In genomic region chr13:22019934-22020835, GRCm38 (mm10) we compare ENCODE assay signal across 8 mouse cellular contexts. TPM values are rescaled to one million over a fixed set of nuclear protein-coding genes. Genes with fewer than 3 reads are reported as not detected.
A peak's percentile ranks its signal among the peaks of the same experiment; 100 is the strongest.
DNase-seq lines count a peak whose midpoint lies in the region; ATAC-seq and TF ChIP-seq lines count a peak whose summit lies in the region.

No protein-coding gene starts in this region.

- no peaks in the 10 kb centered on the region for H3K4me1 ChIP-seq in lung, postnatal 0 days (ENCODE audit: insufficient read depth, low read depth, low read length)
- peaks cover 8% of the 10 kb centered on the region; the same call in 1 of the 2 replicates for H3K4me1 ChIP-seq in embryonic facial prominence, embryonic 15.5 days
- H3K4me1 ChIP-seq in intestine, embryonic 14.5 days (replicated peaks; ENCODE audit: control insufficient read depth, insufficient read depth, low read length) = 0 out of 2 replicates have a peak, but pooled peaks cover 3% of the 10 kb centered on the region
- peaks cover 22% of the 10 kb centered on the region for H3K4me1 ChIP-seq in midbrain, embryonic 13.5 days (replicated peaks)

- no peaks in the 10 kb centered on the region for H3K9me3 ChIP-seq in lung, postnatal 0 days (ENCODE audit: low read length)
- no peaks in the 10 kb centered on the region for H3K9me3 ChIP-seq in embryonic facial prominence, embryonic 15.5 days (replicated peaks)
- no peaks in the 10 kb centered on the region for H3K9me3 ChIP-seq in intestine, embryonic 14.5 days (ENCODE audit: control insufficient read depth, low read length)
- H3K9me3 ChIP-seq in midbrain, embryonic 13.5 days = no peaks in the 10 kb centered on the region

- no peak for TF ChIP-seq EP300 in lung, postnatal 0 days (IDR thresholded peaks at IDR 0.05)

- H3K4me3 ChIP-seq in lung, postnatal 0 days (ENCODE audit: low read depth, low read length) = peak overlapping the region; percentile 51
- H3K4me3 ChIP-seq in embryonic facial prominence, embryonic 15.5 days (replicated peaks) = peak overlapping the region; percentile 51
- peak overlapping the region; percentile 63 for H3K4me3 ChIP-seq in intestine, embryonic 14.5 days (ENCODE audit: low read depth, low read length)
- H3K4me3 ChIP-seq in midbrain, embryonic 13.5 days (replicated peaks) = peak overlapping the region; percentile 43

- H3K4me2 ChIP-seq in lung, postnatal 0 days (replicated peaks; ENCODE audit: low read depth, low read length) = peak overlapping the region; percentile 76
- H3K4me2 ChIP-seq in embryonic facial prominence, embryonic 15.5 days (replicated peaks) = peak overlapping the region; percentile 70
- H3K4me2 ChIP-seq in intestine, embryonic 14.5 days (ENCODE audit: low read length) = peak overlapping the region; percentile 86
- peak overlapping the region; percentile 58 for H3K4me2 ChIP-seq in midbrain, embryonic 13.5 days (replicated peaks)

- no peak overlapping the region for H3K27ac ChIP-seq in lung, postnatal 0 days (ENCODE audit: low read length)
- no peak overlapping the region for H3K27ac ChIP-seq in embryonic facial prominence, embryonic 15.5 days (replicated peaks)
- H3K27ac ChIP-seq in intestine, embryonic 14.5 days (ENCODE audit: low read depth) = no peak overlapping the region
- no peak overlapping the region for H3K27ac ChIP-seq in midbrain, embryonic 13.5 days

- peak; percentile 39; the same call in 1 of the 2 replicates for ATAC-seq in lung, postnatal 0 days
- no peak for ATAC-seq in embryonic facial prominence, embryonic 15.5 days (ENCODE audit: insufficient number of reproducible peaks, low FRiP score, low TSS enrichment, low read depth)
- no peak; the same call in none of the 2 replicates for ATAC-seq in intestine, embryonic 14.5 days (replicated peaks; ENCODE audit: low FRiP score, low TSS enrichment, low read depth)
- no peak for ATAC-seq in midbrain, embryonic 13.5 days

- H3K9ac ChIP-seq in lung, postnatal 0 days (replicated peaks; ENCODE audit: low read depth) = peak overlapping the region; percentile 26; the same call in 1 of the 2 replicates
- H3K9ac ChIP-seq in embryonic facial prominence, embryonic 15.5 days = peak overlapping the region; percentile 21
- H3K9ac ChIP-seq in intestine, embryonic 14.5 days (ENCODE audit: low read length) = peak overlapping the region; percentile 53
- 0 out of 2 replicates have a peak overlapping the region, but pooled peaks have one; percentile 29 for H3K9ac ChIP-seq in midbrain, embryonic 13.5 days (replicated peaks)

- TF ChIP-seq CTCF in lung, postnatal 0 days (IDR thresholded peaks at IDR 0.05) = no peak

- no peaks in the 10 kb centered on the region for H3K36me3 ChIP-seq in lung, postnatal 0 days (ENCODE audit: insufficient read depth, low read length)
- H3K36me3 ChIP-seq in embryonic facial prominence, embryonic 15.5 days = no peaks in the 10 kb centered on the region
- H3K36me3 ChIP-seq in intestine, embryonic 14.5 days (ENCODE audit: control insufficient read depth, insufficient read depth, low read length) = no peaks in the 10 kb centered on the region
- no peaks in the 10 kb centered on the region for H3K36me3 ChIP-seq in midbrain, embryonic 13.5 days

- peak; percentile 58 for DNase-seq in lung, postnatal 0 days (ENCODE audit: low spot score)
- no peak for DNase-seq in lung, postnatal 10 days
- peak; percentile 72 for DNase-seq in intestine, embryonic 14.5 days (ENCODE audit: low spot score)
- DNase-seq in yolk sac, embryonic 10.5 days (ENCODE audit: low spot score) = peak; percentile 40
- no peak for DNase-seq in layer of hippocampus, adult 9-10 months (ENCODE audit: low spot score)
- no peak for DNase-seq in left cerebral cortex, postnatal 10 days (ENCODE audit: extremely low spot score in 1 of 2, low spot score in 2 of 2)

- intact Hi-C loops in left cerebral cortex, postnatal 10 days (cut with DNase I) = loop anchor here (5.0 to 10.0 kb wide), 3 partner anchors 88 to 1415 kb away; partner anchors contain the start of genes Hist1h2ai, Hist1h2bl and Hist1h3h

- H3K27me3 ChIP-seq in lung, postnatal 0 days (replicated peaks; ENCODE audit: insufficient read depth, low read length) = peaks cover 3% of the 10 kb centered on the region
- peaks cover 36% of the 10 kb centered on the region for H3K27me3 ChIP-seq in embryonic facial prominence, embryonic 15.5 days
- peaks cover 15% of the 10 kb centered on the region for H3K27me3 ChIP-seq in intestine, embryonic 14.5 days (replicated peaks; ENCODE audit: control insufficient read depth, insufficient read depth, low read length)
- H3K27me3 ChIP-seq in midbrain, embryonic 13.5 days = peaks cover 58% of the 10 kb centered on the region

- WGBS in lung, postnatal 0 days = under 1% methylated on average over 44 of the region's 44 CpGs
- under 1% methylated on average over 44 of the region's 44 CpGs for WGBS in embryonic facial prominence, embryonic 15.5 days
- WGBS in intestine, embryonic 14.5 days = under 1% methylated on average over 44 of the region's 44 CpGs
- WGBS in midbrain, embryonic 13.5 days = under 1% methylated on average over 44 of the region's 44 CpGs

RNA-seq across cellular contexts. Expression of gene Prss16, which starts 10.6 kb away (rescaled TPM):
- polyA plus RNA-seq in lung, postnatal 0 days (2015; fragmentation: Nextera tagmentation; extraction: Ambion mirVana) = 0.62 and 1.1 TPM in 2 replicates
- 1.2 and 1.8 TPM in 2 replicates for polyA plus RNA-seq in embryonic facial prominence, embryonic 15.5 days (2015; fragmentation: Nextera tagmentation; extraction: Ambion mirVana)
- 0.46 and 1.1 TPM in 2 replicates for polyA plus RNA-seq in intestine, embryonic 14.5 days (2014; fragmentation: Nextera tagmentation; extraction: Ambion mirVana)
- polyA plus RNA-seq in midbrain, embryonic 13.5 days (2015; fragmentation: Nextera tagmentation; extraction: Ambion mirVana) = not detected in 2 replicates
- under 1 TPM in 1 of 2 experiments, not detected in 1; 0.55 TPM for total RNA-seq in left cerebral cortex, postnatal 10 days (2021)

RNA-seq across cellular contexts. Expression of gene Hist1h2ah, which starts 15.2 kb away (rescaled TPM):
- 4.2 and 5.2 TPM in 2 replicates for polyA plus RNA-seq in lung, postnatal 0 days (2015; fragmentation: Nextera tagmentation; extraction: Ambion mirVana)
- 2.8 and 17.2 TPM in 2 replicates for polyA plus RNA-seq in embryonic facial prominence, embryonic 15.5 days (2015; fragmentation: Nextera tagmentation; extraction: Ambion mirVana)
- 11.8 and 19.7 TPM in 2 replicates for polyA plus RNA-seq in intestine, embryonic 14.5 days (2014; fragmentation: Nextera tagmentation; extraction: Ambion mirVana)
- 6.2 TPM in 1 of 2 replicates, not detected in the other for polyA plus RNA-seq in midbrain, embryonic 13.5 days (2015; fragmentation: Nextera tagmentation; extraction: Ambion mirVana)
- 10 to 100 TPM; 37.9 to 54.9 TPM for total RNA-seq in left cerebral cortex, postnatal 10 days (2021)

RNA-seq across cellular contexts. Expression of gene Hist1h2bk, which starts 15.5 kb away (rescaled TPM):
- polyA plus RNA-seq in lung, postnatal 0 days (2015; fragmentation: Nextera tagmentation; extraction: Ambion mirVana) = 0.45 and 0.81 TPM in 2 replicates
- polyA plus RNA-seq in embryonic facial prominence, embryonic 15.5 days (2015; fragmentation: Nextera tagmentation; extraction: Ambion mirVana) = 3.1 and 4.0 TPM in 2 replicates
- polyA plus RNA-seq in intestine, embryonic 14.5 days (2014; fragmentation: Nextera tagmentation; extraction: Ambion mirVana) = 5.2 and 7.5 TPM in 2 replicates
- 4.0 and 5.5 TPM in 2 replicates for polyA plus RNA-seq in midbrain, embryonic 13.5 days (2015; fragmentation: Nextera tagmentation; extraction: Ambion mirVana)
- 10 to 100 TPM; 38.0 to 50.2 TPM for total RNA-seq in left cerebral cortex, postnatal 10 days (2021)

RNA-seq across cellular contexts. Expression of gene Hist1h4i, which starts 21.0 kb away (rescaled TPM):
- 4.1 and 4.6 TPM in 2 replicates for polyA plus RNA-seq in lung, postnatal 0 days (2015; fragmentation: Nextera tagmentation; extraction: Ambion mirVana)
- polyA plus RNA-seq in embryonic facial prominence, embryonic 15.5 days (2015; fragmentation: Nextera tagmentation; extraction: Ambion mirVana) = 17.5 and 20.6 TPM in 2 replicates
- 18.9 and 19.6 TPM in 2 replicates for polyA plus RNA-seq in intestine, embryonic 14.5 days (2014; fragmentation: Nextera tagmentation; extraction: Ambion mirVana)
- polyA plus RNA-seq in midbrain, embryonic 13.5 days (2015; fragmentation: Nextera tagmentation; extraction: Ambion mirVana) = 18.1 and 20.1 TPM in 2 replicates
- 10 to 100 TPM; 45.9 to 47.6 TPM for total RNA-seq in left cerebral cortex, postnatal 10 days (2021)

RNA-seq across cellular contexts. Expression of gene Hist1h2ag, which starts 22.6 kb away (rescaled TPM):
- polyA plus RNA-seq in lung, postnatal 0 days (2015; fragmentation: Nextera tagmentation; extraction: Ambion mirVana) = 2.7 TPM in 1 of 2 replicates, not detected in the other
- polyA plus RNA-seq in embryonic facial prominence, embryonic 15.5 days (2015; fragmentation: Nextera tagmentation; extraction: Ambion mirVana) = 33.6 and 33.8 TPM in 2 replicates
- polyA plus RNA-seq in intestine, embryonic 14.5 days (2014; fragmentation: Nextera tagmentation; extraction: Ambion mirVana) = 47.9 and 67.6 TPM in 2 replicates
- polyA plus RNA-seq in midbrain, embryonic 13.5 days (2015; fragmentation: Nextera tagmentation; extraction: Ambion mirVana) = 17.7 and 21.2 TPM in 2 replicates
- 10 to 100 TPM; 26.2 to 28.0 TPM for total RNA-seq in left cerebral cortex, postnatal 10 days (2021)

Comparison
In these comparisons a context has a peak if more than half of its experiments do, and no peak if none do; other contexts are left out.
1. DNase-seq: peak in lung, postnatal 0 days (single experiment), intestine, embryonic 14.5 days (single experiment) and yolk sac, embryonic 10.5 days (single experiment); none in lung, postnatal 10 days (single experiment), layer of hippocampus, adult 9-10 months (single experiment) and left cerebral cortex, postnatal 10 days (0 of 2).
2. Peak in every context shown above with its lines, with median percentiles within 50 percentile points of each other: H3K4me2 ChIP-seq, H3K4me3 ChIP-seq and H3K9ac ChIP-seq.